Mouse (Mus musculus) T-helper 2 cell (primary cell): ENCODE data around the gene Nckap1l.

Experiments
- in situ Hi-C: fragments of 300-600 bp; cut with MboI, MseI; formaldehyde crosslinking; loops from one replicate; pipeline ENCODE4 v1.15.1; 2025; ENCODE audit warnings: high pct_unique_total_duplicates

Nckap1l gene

DNA sequence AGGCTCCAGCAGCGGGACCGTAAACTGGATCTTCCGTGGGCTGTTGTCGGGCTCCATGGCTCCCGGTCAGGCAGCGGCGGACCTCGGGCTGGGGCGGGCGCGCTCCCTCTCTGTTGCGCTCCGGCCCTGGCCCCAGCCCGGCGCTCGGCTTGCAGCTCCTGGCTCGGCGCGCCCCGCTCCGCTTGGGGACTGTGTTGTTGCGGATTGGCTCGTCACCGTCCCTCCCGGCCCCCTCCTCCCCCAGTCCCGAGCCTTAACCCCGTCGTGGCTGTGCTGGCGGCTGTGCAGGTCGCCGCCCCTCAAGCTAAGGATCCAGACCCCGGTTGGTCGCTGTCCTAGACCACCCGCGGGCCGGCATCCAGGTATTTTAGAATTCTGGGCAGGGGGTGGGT is 84.2 kb downstream of the Nckap1l start, which contains the start of gene Ppp1r1a:
TSS of gene Ppp1r1a (minus strand) at position 182 of the 392 bp plus-strand sequence.
- in situ Hi-C loops = no loop called here

DNA sequence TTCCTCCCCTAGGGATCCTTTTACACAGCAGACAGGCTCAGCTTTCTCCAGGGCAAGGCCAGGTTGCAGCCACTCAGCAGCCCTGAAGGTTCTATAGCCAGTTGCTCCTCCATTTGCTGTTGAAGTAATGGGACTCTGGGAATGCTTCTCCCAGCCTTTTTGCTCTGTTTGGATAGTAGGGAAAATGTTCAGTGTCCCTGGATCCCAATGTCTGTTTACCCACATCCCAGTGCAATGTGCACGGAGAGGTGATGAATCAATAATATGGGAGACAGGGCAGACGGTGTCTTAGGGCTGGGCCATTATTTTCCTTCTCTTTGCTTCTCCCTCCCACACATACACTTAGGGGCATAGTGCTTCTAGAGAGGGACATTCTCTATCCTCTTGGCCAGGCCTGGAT is 85.7 kb downstream of the Nckap1l start:
- in situ Hi-C loops = no loop called here

DNA sequence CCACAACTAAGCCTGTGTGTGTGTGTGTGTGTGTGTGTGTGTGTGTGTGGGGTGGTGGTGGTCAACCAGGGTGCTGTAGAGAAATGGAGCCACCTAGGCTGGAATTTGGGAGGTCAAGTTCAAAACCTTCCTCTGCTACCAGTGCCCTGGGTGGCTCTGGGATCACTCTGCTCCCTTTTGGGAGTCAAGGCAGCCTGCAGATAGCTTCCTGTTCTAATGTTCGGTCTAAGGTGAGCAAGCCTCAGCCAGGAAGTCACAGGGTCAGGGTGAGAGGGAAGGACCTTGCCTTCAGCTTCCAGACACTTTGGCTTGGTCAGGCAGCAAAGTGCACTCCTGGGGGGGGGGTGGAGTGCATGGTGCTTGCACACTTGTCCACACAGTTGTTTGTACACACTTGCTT is 87.1 kb downstream of the Nckap1l start:
- in situ Hi-C loops = no loop called here

DNA sequence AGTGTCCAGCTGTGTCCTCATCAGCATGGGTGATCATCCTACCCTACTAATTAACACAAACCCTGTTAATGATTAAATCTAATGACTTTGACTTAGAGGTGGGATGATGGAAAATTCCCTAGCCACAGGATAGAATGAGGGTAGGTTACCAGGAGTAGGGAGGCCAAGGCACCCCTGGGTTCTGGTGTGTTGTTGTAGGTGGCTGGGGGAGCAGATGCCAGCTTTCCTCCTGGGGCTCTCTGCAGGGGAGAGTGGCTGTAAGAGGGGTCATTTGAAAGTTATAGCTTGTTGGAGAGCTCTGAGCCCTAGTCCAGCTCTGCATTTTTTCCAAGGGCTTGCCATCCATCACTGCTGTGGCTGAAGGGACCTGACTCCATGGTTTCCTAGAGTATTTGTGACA is 88.9 kb downstream of the Nckap1l start:
- in situ Hi-C loops = no loop called here

DNA sequence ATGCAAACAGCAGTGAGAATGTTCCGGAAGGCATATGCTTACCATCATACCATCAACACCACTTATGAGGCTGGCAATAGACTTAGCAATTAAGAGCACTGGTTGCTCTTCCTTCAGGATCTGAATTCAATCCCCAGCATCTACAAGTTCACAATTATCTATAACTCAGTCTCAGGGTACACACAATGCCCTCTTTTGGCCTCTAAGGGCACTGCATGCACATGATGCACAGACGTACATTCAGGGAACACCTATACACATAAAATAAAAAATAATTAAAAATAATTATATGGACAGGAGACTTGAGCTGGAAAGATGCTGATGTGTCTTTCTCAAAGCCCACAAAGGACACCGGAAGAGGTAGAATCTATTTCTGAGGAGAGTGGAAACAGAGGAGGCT is 94.4 kb downstream of the Nckap1l start:
- in situ Hi-C loops = no loop called here
